ENCODE assay signal across 27 mouse cellular contexts in genomic region chr10:88113290-88113689, GRCm38 (mm10). TPM values are rescaled to one million over a fixed set of nuclear protein-coding genes. Genes with fewer than 3 reads are reported as not detected.
A peak's percentile ranks its signal among the peaks of the same experiment; 100 is the strongest.
DNase-seq lines count a peak whose midpoint lies in the region; ATAC-seq and TF ChIP-seq lines count a peak whose summit lies in the region.
"Had no signal": no experiment of that assay in that cellular context is flagged by ENCODE, and none has a peak within 500 bp of the region (broad histone marks: within the 10 kb centered on the region; RNA-seq: fewer than 3 reads in every experiment).

No protein-coding gene starts in this region.

- 0 out of 2 replicates have a peak, but pooled peaks cover 2% of the 10 kb centered on the region for H3K4me1 ChIP-seq in forebrain, embryonic 16.5 days (replicated peaks; ENCODE audit: control insufficient read depth, insufficient read depth, low read length)
- H3K4me1 ChIP-seq in forebrain, embryonic 10.5 days, result no peaks in the 10 kb centered on the region
- H3K4me1 ChIP-seq in lung, embryonic 14.5 days (ENCODE audit: insufficient read depth), result no peaks in the 10 kb centered on the region
- H3K4me1 ChIP-seq in lung, adult 2 months (ENCODE audit: control insufficient read depth, insufficient read depth, low read length), result no peaks in the 10 kb centered on the region
- H3K4me1 ChIP-seq: embryonic facial prominence, embryonic 15.5 days; hindbrain, embryonic 12.5 days; liver, embryonic 12.5 days; midbrain, embryonic 15.5 days; stomach, embryonic 15.5 days had no signal

- peak; percentile 65; the same call in 1 of the 2 replicates for ATAC-seq in forebrain, embryonic 16.5 days
- no peak for ATAC-seq in lung, embryonic 14.5 days (ENCODE audit: insufficient read depth)
- ATAC-seq: intestine, postnatal 0 days; liver, embryonic 12.5 days; liver, postnatal 0 days; midbrain, embryonic 15.5 days had no signal

- no peak overlapping the region for H3K4me2 ChIP-seq in forebrain, embryonic 16.5 days (ENCODE audit: low read length)
- H3K4me2 ChIP-seq in lung, embryonic 14.5 days, result no peak overlapping the region
- H3K4me2 ChIP-seq: embryonic facial prominence, embryonic 15.5 days; heart, embryonic 11.5 days; hindbrain, embryonic 12.5 days; liver, embryonic 12.5 days; midbrain, embryonic 15.5 days; stomach, embryonic 15.5 days had no signal

- H3K9me3 ChIP-seq in forebrain, embryonic 16.5 days (ENCODE audit: control insufficient read depth, low read length), result no peaks in the 10 kb centered on the region
- no peaks in the 10 kb centered on the region for H3K9me3 ChIP-seq in forebrain, embryonic 10.5 days
- no peaks in the 10 kb centered on the region for H3K9me3 ChIP-seq in lung, embryonic 14.5 days (ENCODE audit: low read depth, low read length)
- H3K9me3 ChIP-seq: embryonic facial prominence, embryonic 15.5 days; hindbrain, embryonic 12.5 days; liver, embryonic 12.5 days; midbrain, embryonic 15.5 days; stomach, embryonic 15.5 days had no signal

- WGBS in forebrain, embryonic 16.5 days, result 60% methylated on average over 2 of the region's 2 CpGs
- 88% methylated on average over 2 of the region's 2 CpGs for WGBS in forebrain, embryonic 10.5 days
- WGBS in lung, embryonic 14.5 days, result 76% methylated on average over 2 of the region's 2 CpGs
- 78% methylated on average over 2 of the region's 2 CpGs for WGBS in lung, adult 2 months

- no peak overlapping the region for H3K27ac ChIP-seq in forebrain, embryonic 16.5 days (ENCODE audit: low read length)
- no peak overlapping the region for H3K27ac ChIP-seq in forebrain, embryonic 10.5 days
- no peak overlapping the region for H3K27ac ChIP-seq in lung, embryonic 14.5 days (ENCODE audit: low read depth)
- H3K27ac ChIP-seq in layer of hippocampus, adult 2 months, result no peak overlapping the region
- H3K27ac ChIP-seq: embryonic facial prominence, embryonic 15.5 days; hindbrain, embryonic 12.5 days; liver, embryonic 12.5 days; midbrain, embryonic 15.5 days; stomach, embryonic 15.5 days had no signal

- no peak overlapping the region for H3K4me3 ChIP-seq in forebrain, embryonic 16.5 days (replicated peaks; ENCODE audit: low read length)
- H3K4me3 ChIP-seq in forebrain, embryonic 10.5 days, result no peak overlapping the region
- H3K4me3 ChIP-seq in lung, embryonic 14.5 days (ENCODE audit: low read depth, low read length), result no peak overlapping the region
- H3K4me3 ChIP-seq in lung, adult 2 months (replicated peaks; ENCODE audit: extremely low read depth, low read depth, low read length), result no peak overlapping the region
- no peak overlapping the region for H3K4me3 ChIP-seq in layer of hippocampus, adult 2 months
- H3K4me3 ChIP-seq: embryonic facial prominence, embryonic 15.5 days; hindbrain, embryonic 12.5 days; liver, embryonic 12.5 days; midbrain, embryonic 15.5 days; stomach, embryonic 15.5 days had no signal

- H3K36me3 ChIP-seq in forebrain, embryonic 16.5 days (ENCODE audit: control insufficient read depth, insufficient read depth), result no peaks in the 10 kb centered on the region
- H3K36me3 ChIP-seq in forebrain, embryonic 10.5 days (replicated peaks), result peaks cover 31% of the 10 kb centered on the region
- peaks cover 6% of the 10 kb centered on the region; the same call in 1 of the 2 replicates for H3K36me3 ChIP-seq in lung, embryonic 14.5 days (ENCODE audit: insufficient read depth)
- H3K36me3 ChIP-seq: embryonic facial prominence, embryonic 15.5 days; hindbrain, embryonic 12.5 days; midbrain, embryonic 15.5 days had no signal

- no peaks in the 10 kb centered on the region for H3K27me3 ChIP-seq in forebrain, embryonic 16.5 days (replicated peaks; ENCODE audit: control insufficient read depth, insufficient read depth, low read length)
- H3K27me3 ChIP-seq in forebrain, embryonic 10.5 days (ENCODE audit: poor library complexity, severe bottlenecking), result no peaks in the 10 kb centered on the region
- H3K27me3 ChIP-seq in lung, embryonic 14.5 days (ENCODE audit: insufficient read depth, low read length), result no peaks in the 10 kb centered on the region
- H3K27me3 ChIP-seq: embryonic facial prominence, embryonic 15.5 days; hindbrain, embryonic 12.5 days; liver, embryonic 12.5 days; midbrain, embryonic 15.5 days; stomach, embryonic 15.5 days had no signal

- TF ChIP-seq POLR2A in lung, adult 2 months (IDR thresholded peaks at IDR 0.05; ENCODE audit: borderline replicate concordance, extremely low read depth, low read depth, low read length), result no peak

- TF ChIP-seq CTCF in lung, embryonic 14.5 days (IDR thresholded peaks at IDR 0.05; ENCODE audit: low read depth), result no peak
- no peak for TF ChIP-seq CTCF in lung, adult 2 months (IDR thresholded peaks at IDR 0.05; ENCODE audit: insufficient read depth, low read length)
- TF ChIP-seq CTCF in layer of hippocampus, adult 2 months (conservative IDR thresholded peaks at IDR 0.05), result no peak

- DNase-seq in adrenal gland, postnatal 14 days, result peak; percentile 46
- no peak for DNase-seq in adrenal gland, postnatal 4 days (ENCODE audit: low spot score in 2 of 2)
- DNase-seq in forebrain, embryonic 10.5 days (ENCODE audit: extremely low spot score, low spot score), result no peak
- DNase-seq in lung, embryonic 14.5 days, result peak; percentile 11
- DNase-seq in lung, adult 2 months, result no peak
- DNase-seq in layer of hippocampus, adult 2 months (ENCODE audit: low spot score in 2 of 2), result no peak
- DNase-seq: cerebellum, adult 9-11 months; gastrocnemius, postnatal 25 days; heart, adult 11 months; heart, postnatal 36 days; kidney, postnatal 25 days; liver, postnatal 0 days; lung, postnatal 10 days; right cerebral cortex, postnatal 25 days had no signal

- no peak overlapping the region for H3K9ac ChIP-seq in forebrain, embryonic 16.5 days (replicated peaks; ENCODE audit: low read depth, low read length)
- no peak overlapping the region for H3K9ac ChIP-seq in lung, embryonic 14.5 days
- H3K9ac ChIP-seq: embryonic facial prominence, embryonic 15.5 days; hindbrain, embryonic 12.5 days; liver, embryonic 12.5 days; liver, postnatal 0 days; midbrain, embryonic 15.5 days; stomach, embryonic 15.5 days had no signal

RNA-seq across cellular contexts. Expression of gene Pmch, which starts 22.4 kb away (rescaled TPM):
- not detected in 2 replicates for total RNA-seq in adrenal gland, postnatal 14 days (2021)
- total RNA-seq in adrenal gland, postnatal 4 days (2021), result not detected
- polyA plus RNA-seq in forebrain, embryonic 16.5 days (2015; fragmentation: Nextera tagmentation; extraction: Ambion mirVana), result 6.9 TPM in 1 of 2 replicates, not detected in the other
- 0.38 and 0.83 TPM in 2 replicates for polyA plus RNA-seq in forebrain, embryonic 10.5 days (2016; fragmentation: Nextera tagmentation; extraction: Ambion mirVana)
- polyA plus RNA-seq in lung, embryonic 14.5 days (2014; fragmentation: Nextera tagmentation; extraction: Ambion mirVana), result 0.66 and 0.74 TPM in 2 replicates
- polyA plus RNA-seq in lung, adult 2 months (2012; rRNA removed), result not detected in 2 replicates
- total RNA-seq in layer of hippocampus, adult 2 months (2021), result not detected
- total RNA-seq: gastrocnemius, adult 18-20 months; gastrocnemius, postnatal 25 days; heart, postnatal 36 days; layer of hippocampus, postnatal 14 days; MEL; neutrophil, adult 5-6 weeks had no signal
- polyA plus RNA-seq: intestine, postnatal 0 days; kidney, embryonic 14.5 days had no signal

RNA-seq across cellular contexts. Expression of gene Parpbp, which starts 33.5 kb away (rescaled TPM):
- total RNA-seq in adrenal gland, postnatal 14 days (2021), result 4.2 and 5.2 TPM in 2 replicates
- 1 to 10 TPM; 7.7 to 8.0 TPM for total RNA-seq in adrenal gland, postnatal 4 days (2021)
- polyA plus RNA-seq in forebrain, embryonic 16.5 days (2015; fragmentation: Nextera tagmentation; extraction: Ambion mirVana), result 4.1 and 4.6 TPM in 2 replicates
- 15.3 and 17.3 TPM in 2 replicates for polyA plus RNA-seq in forebrain, embryonic 10.5 days (2016; fragmentation: Nextera tagmentation; extraction: Ambion mirVana)
- polyA plus RNA-seq in lung, embryonic 14.5 days (2014; fragmentation: Nextera tagmentation; extraction: Ambion mirVana), result 17.8 and 22.1 TPM in 2 replicates
- 0.24 and 0.25 TPM in 2 replicates for polyA plus RNA-seq in lung, adult 2 months (2012; rRNA removed)
- under 1 TPM; 0.59 to 0.64 TPM for total RNA-seq in layer of hippocampus, adult 2 months (2021)
- total RNA-seq: gastrocnemius, adult 18-20 months had no signal

RNA-seq across cellular contexts. Expression of gene Nup37, which starts 33.5 kb away (rescaled TPM):
- 13.3 and 15.2 TPM in 2 replicates for total RNA-seq in adrenal gland, postnatal 14 days (2021)
- 10 to 100 TPM; 21.5 to 22.3 TPM for total RNA-seq in adrenal gland, postnatal 4 days (2021)
- 35.6 and 38.7 TPM in 2 replicates for polyA plus RNA-seq in forebrain, embryonic 16.5 days (2015; fragmentation: Nextera tagmentation; extraction: Ambion mirVana)
- polyA plus RNA-seq in forebrain, embryonic 10.5 days (2016; fragmentation: Nextera tagmentation; extraction: Ambion mirVana), result 116 and 118 TPM in 2 replicates
- polyA plus RNA-seq in lung, embryonic 14.5 days (2014; fragmentation: Nextera tagmentation; extraction: Ambion mirVana), result 104 and 109 TPM in 2 replicates
- polyA plus RNA-seq in lung, adult 2 months (2012; rRNA removed), result 2.3 and 3.6 TPM in 2 replicates
- 1 to 10 TPM; 8.0 to 8.4 TPM for total RNA-seq in layer of hippocampus, adult 2 months (2021)

Comparison
In these comparisons a context has a peak if more than half of its experiments do, and no peak if none do; other contexts are left out.
1. DNase-seq: peak in adrenal gland, postnatal 14 days (single experiment) and lung, embryonic 14.5 days (single experiment); none in adrenal gland, postnatal 4 days (0 of 2), forebrain, embryonic 10.5 days (single experiment), lung, adult 2 months (single experiment) and layer of hippocampus, adult 2 months (0 of 2).